Mouse (Mus musculus): ENCODE results near the gene Mdh1.

DNA sequence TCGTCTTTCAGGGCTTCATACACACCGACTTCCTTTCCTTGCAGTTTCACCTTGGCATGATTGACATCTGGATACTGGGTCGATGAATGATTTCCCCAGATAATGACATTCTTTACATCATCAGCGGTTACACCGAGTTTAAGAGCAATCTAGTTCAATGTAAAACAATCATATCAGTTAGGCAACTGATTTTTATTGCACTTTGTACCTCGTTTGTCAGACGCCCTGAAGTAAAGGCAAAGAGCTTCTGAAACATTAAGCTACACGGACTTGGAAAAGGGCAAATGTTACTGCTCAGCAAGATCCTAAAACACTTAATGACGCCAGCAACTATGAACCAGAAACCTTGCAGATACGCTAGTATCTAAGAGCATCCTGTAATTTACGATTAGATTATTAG, 12.4 kb downstream of the Mdh1 start:
- TF ChIP-seq CTCF (IDR thresholded peaks at IDR 0.05; ENCODE audit: low read depth) (no peak), EP300 (IDR thresholded peaks at IDR 0.05; ENCODE audit: low read depth) (no peak)

All from liver, embryonic 14.5 days (tissue).